15 mouse cellular contexts compared by ENCODE assay signal in the genomic region with DNA sequence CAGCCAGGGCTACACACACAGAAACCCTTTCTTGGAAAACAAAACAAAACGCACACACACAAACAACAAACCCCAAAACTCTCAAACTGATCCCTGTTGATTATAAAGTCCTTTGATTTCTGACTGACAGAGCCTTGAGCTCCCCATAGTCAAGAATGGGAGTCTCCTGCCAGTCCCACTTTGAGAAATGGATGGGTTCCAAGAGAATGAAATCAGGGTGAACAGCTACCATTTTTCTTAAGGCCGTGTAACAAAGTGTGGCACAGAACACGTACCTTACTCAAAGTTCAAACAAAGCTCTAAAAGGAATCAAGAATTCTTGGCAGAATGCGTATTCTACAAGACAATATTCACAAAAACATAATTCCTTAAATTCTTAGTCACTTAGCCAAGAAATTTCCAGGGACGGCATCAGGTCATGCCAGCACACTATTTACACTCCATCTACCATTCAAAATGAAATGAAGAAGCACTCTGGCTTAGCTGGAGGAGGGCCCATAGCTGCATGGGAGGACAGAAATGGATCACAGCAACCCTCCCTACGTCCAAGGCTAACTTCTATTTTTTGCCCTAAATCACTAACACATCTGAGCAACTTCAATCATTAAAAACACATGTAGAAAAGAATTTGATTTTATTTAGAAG. TPM values are rescaled to one million over a fixed set of nuclear protein-coding genes. Genes with fewer than 3 reads are reported as not detected.
A peak's percentile ranks its signal among the peaks of the same experiment; 100 is the strongest.
DNase-seq lines count a peak whose midpoint lies in the region; ATAC-seq and TF ChIP-seq lines count a peak whose summit lies in the region.
"Had no signal": no experiment of that assay in that cellular context is flagged by ENCODE, and none has a peak within 500 bp of the region (broad histone marks: within the 10 kb centered on the region; RNA-seq: fewer than 3 reads in every experiment).

No protein-coding gene starts in this region.

- no peak overlapping the region for H3K4me3 ChIP-seq in forebrain, embryonic 14.5 days (ENCODE audit: low read depth, low read length)
- no peak overlapping the region for H3K4me3 ChIP-seq in forebrain, embryonic 15.5 days
- no peak overlapping the region for H3K4me3 ChIP-seq in kidney, embryonic 16.5 days (ENCODE audit: low read length)
- peak overlapping the region in 1 of 3 experiments; percentile 78 for H3K4me3 ChIP-seq in CH12.LX (replicated peaks in 1 of 3; ENCODE audit: low read depth in 2 of 3, low read length in 2 of 3, poor library complexity in 1 of 3)
- no peak overlapping the region for H3K4me3 ChIP-seq in intestine, embryonic 15.5 days (replicated peaks)
- H3K4me3 ChIP-seq: liver, embryonic 12.5 days had no signal

- H3K9ac ChIP-seq in forebrain, embryonic 14.5 days (ENCODE audit: low read length): no peak overlapping the region
- no peak overlapping the region for H3K9ac ChIP-seq in forebrain, embryonic 15.5 days (replicated peaks)
- H3K9ac ChIP-seq in kidney, embryonic 16.5 days (replicated peaks; ENCODE audit: low read length): no peak overlapping the region
- H3K9ac ChIP-seq in CH12.LX (ENCODE audit: insufficient read depth, low read depth): peak overlapping the region; percentile 16; the same call in 1 of the 2 replicates
- no peak overlapping the region for H3K9ac ChIP-seq in intestine, embryonic 15.5 days
- H3K9ac ChIP-seq: liver, embryonic 12.5 days had no signal

- H3K4me1 ChIP-seq in forebrain, embryonic 14.5 days (ENCODE audit: control insufficient read depth, insufficient read depth, low read length): no peaks in the 10 kb centered on the region; the same call in 1 of the 2 replicates
- H3K4me1 ChIP-seq in forebrain, embryonic 15.5 days: peaks cover 9% of the 10 kb centered on the region
- H3K4me1 ChIP-seq in kidney, embryonic 16.5 days (ENCODE audit: insufficient read depth, low read length): peaks cover 32% of the 10 kb centered on the region
- H3K4me1 ChIP-seq in CH12.LX (ENCODE audit: control insufficient read depth in 1 of 2, insufficient read depth in 2 of 2): peaks cover 3 to 61% of the 10 kb centered on the region in 2 experiments; a peak in 2 of 4 replicates
- H3K4me1 ChIP-seq in intestine, embryonic 15.5 days (replicated peaks): peaks cover 5% of the 10 kb centered on the region
- H3K4me1 ChIP-seq: liver, embryonic 12.5 days had no signal

- H3K9me3 ChIP-seq in forebrain, embryonic 14.5 days (replicated peaks; ENCODE audit: control insufficient read depth, low read length): no peaks in the 10 kb centered on the region
- no peaks in the 10 kb centered on the region for H3K9me3 ChIP-seq in forebrain, embryonic 15.5 days
- H3K9me3 ChIP-seq in kidney, embryonic 16.5 days (ENCODE audit: low read length): 0 out of 2 replicates have a peak, but pooled peaks cover 4% of the 10 kb centered on the region
- H3K9me3 ChIP-seq in CH12.LX (replicated peaks; ENCODE audit: low read length): no peaks in the 10 kb centered on the region
- H3K9me3 ChIP-seq in intestine, embryonic 15.5 days: no peaks in the 10 kb centered on the region
- H3K9me3 ChIP-seq: liver, embryonic 12.5 days had no signal

- peak; percentile 46 for DNase-seq in forebrain, embryonic 14.5 days (ENCODE audit: low spot score)
- no peak for DNase-seq in kidney, postnatal 25 days
- no peak for DNase-seq in CH12.LX (ENCODE audit: extremely low read depth)
- no peak for DNase-seq in embryo, embryonic 10 days (ENCODE audit: low spot score)
- no peak for DNase-seq in urinary bladder, postnatal 14 days (ENCODE audit: low spot score)
- DNase-seq: cerebellum, adult 8-10 months; kidney, postnatal 4 days; right cerebral cortex, postnatal 14 days; thymus, postnatal 14 days had no signal

- H3K36me3 ChIP-seq in forebrain, embryonic 14.5 days (ENCODE audit: control insufficient read depth, insufficient read depth, low read length): 0 out of 2 replicates have a peak, but pooled peaks cover 3% of the 10 kb centered on the region
- no peaks in the 10 kb centered on the region for H3K36me3 ChIP-seq in forebrain, embryonic 15.5 days
- peaks cover 17% of the 10 kb centered on the region for H3K36me3 ChIP-seq in kidney, embryonic 16.5 days (ENCODE audit: insufficient read depth, low read length)
- H3K36me3 ChIP-seq in CH12.LX (replicated peaks in 1 of 2; ENCODE audit: control insufficient read depth in 1 of 2, insufficient read depth in 1 of 2, low read length in 1 of 2): peaks cover 6 to 43% of the 10 kb centered on the region in 2 experiments
- H3K36me3 ChIP-seq in intestine, embryonic 15.5 days: no peaks in the 10 kb centered on the region
- H3K36me3 ChIP-seq: liver, embryonic 12.5 days had no signal

- TF ChIP-seq EP300 in CH12.LX (IDR thresholded peaks at IDR 0.05; ENCODE audit: low read length): no peak

- TF ChIP-seq POLR2A in CH12.LX (IDR thresholded peaks at IDR 0.05; ENCODE audit: low read depth, low read length): no peak

- H3K4me2 ChIP-seq in forebrain, embryonic 14.5 days (ENCODE audit: low read length): peak overlapping the region; percentile 93
- no peak overlapping the region; the same call in 1 of the 2 replicates for H3K4me2 ChIP-seq in forebrain, embryonic 15.5 days (replicated peaks)
- H3K4me2 ChIP-seq in kidney, embryonic 16.5 days (replicated peaks; ENCODE audit: low read depth, low read length): peak overlapping the region; percentile 77
- H3K4me2 ChIP-seq in CH12.LX (ENCODE audit: insufficient read depth, low read depth, poor library complexity, severe bottlenecking): peak overlapping the region; percentile 77
- peak overlapping the region; percentile 90 for H3K4me2 ChIP-seq in intestine, embryonic 15.5 days (replicated peaks)
- H3K4me2 ChIP-seq: liver, embryonic 12.5 days had no signal

- dilution Hi-C loops in CH12.LX (cut with MboI; ENCODE audit: extremely low pct_ligation_motif_present, extremely low pct_unique_long_range_greater_than_20kb, low sequenced_read_pairs): no loop called here

- H3K27ac ChIP-seq in forebrain, embryonic 14.5 days (ENCODE audit: low read depth, low read length): no peak overlapping the region
- no peak overlapping the region for H3K27ac ChIP-seq in forebrain, embryonic 15.5 days (replicated peaks)
- no peak overlapping the region for H3K27ac ChIP-seq in kidney, embryonic 16.5 days (ENCODE audit: low read length)
- H3K27ac ChIP-seq in CH12.LX (ENCODE audit: insufficient read depth, low read depth): no peak overlapping the region
- no peak overlapping the region for H3K27ac ChIP-seq in intestine, embryonic 15.5 days
- H3K27ac ChIP-seq: liver, embryonic 12.5 days had no signal

- no peaks in the 10 kb centered on the region for H3K27me3 ChIP-seq in forebrain, embryonic 14.5 days (replicated peaks; ENCODE audit: control insufficient read depth, insufficient read depth, low read length)
- no peaks in the 10 kb centered on the region for H3K27me3 ChIP-seq in forebrain, embryonic 15.5 days
- no peaks in the 10 kb centered on the region for H3K27me3 ChIP-seq in kidney, embryonic 16.5 days (ENCODE audit: insufficient read depth, low read length)
- H3K27me3 ChIP-seq in CH12.LX (replicated peaks): no peaks in the 10 kb centered on the region
- H3K27me3 ChIP-seq in intestine, embryonic 15.5 days (replicated peaks): no peaks in the 10 kb centered on the region

- TF ChIP-seq CTCF in CH12.LX (conservative IDR thresholded peaks at IDR 0.05 in 1 of 2, IDR thresholded peaks at IDR 0.05 in 1 of 2; ENCODE audit: low read depth in 2 of 2, low read length in 2 of 2): no peak

- 54% methylated on average over 6 of the region's 6 CpGs for WGBS in forebrain, embryonic 14.5 days
- WGBS in forebrain, embryonic 15.5 days: 52% methylated on average over 6 of the region's 6 CpGs
- WGBS in kidney, embryonic 16.5 days: 76% methylated on average over 6 of the region's 6 CpGs
- 60% methylated on average over 6 of the region's 6 CpGs for WGBS in intestine, embryonic 15.5 days

- ATAC-seq in forebrain, embryonic 14.5 days: no peak
- no peak for ATAC-seq in forebrain, embryonic 15.5 days (replicated peaks)
- no peak for ATAC-seq in kidney, embryonic 16.5 days (ENCODE audit: low FRiP score, low TSS enrichment)
- ATAC-seq in intestine, embryonic 15.5 days: no peak
- ATAC-seq: activated CD4-positive, CD25-positive, alpha-beta regulatory T cell, adult 4 months; liver, embryonic 12.5 days had no signal

- TF ChIP-seq RAD21 in CH12.LX (IDR thresholded peaks at IDR 0.05; ENCODE audit: low read depth, low read length): no peak

- in situ Hi-C loops in CH12.LX (cut with MboI; ENCODE audit: low pct_ligation_motif_present, low pct_unique_long_range_greater_than_20kb, low sequenced_read_pairs): no loop called here

- peaks cover 64% of the 10 kb centered on the region for H3K79me2 ChIP-seq in CH12.LX (replicated peaks; ENCODE audit: control insufficient read depth, extremely low read depth, insufficient read depth, poor library complexity, severe bottlenecking)

TF ChIP-seq in CH12.LX, 34 proteins besides CTCF, POLR2A, EP300 and RAD21 (continues in another document):
- TF ChIP-seq USF2 (conservative IDR thresholded peaks at IDR 0.05; ENCODE audit: low read depth, low read length) (no peak), MAZ (IDR thresholded peaks at IDR 0.05; ENCODE audit: low read depth, low read length) (no peak), ETS1 (conservative IDR thresholded peaks at IDR 0.05; ENCODE audit: low read depth, low read length) (no peak), JUN (IDR thresholded peaks at IDR 0.05; ENCODE audit: insufficient read depth, low read depth, low read length) (no peak), SMC3 (IDR thresholded peaks at IDR 0.05; ENCODE audit: low read depth, low read length) (no peak), PAX5 (IDR thresholded peaks at IDR 0.05; ENCODE audit: low read length) (no peak), ZC3H11A (IDR thresholded peaks at IDR 0.05; ENCODE audit: low read depth, low read length) (no peak), ZNF384 (IDR thresholded peaks at IDR 0.05; ENCODE audit: low read depth, low read length) (no peak), USF1 (IDR thresholded peaks at IDR 0.05; ENCODE audit: low read depth, low read length) (no peak), HCFC1 (IDR thresholded peaks at IDR 0.05; ENCODE audit: low read depth, low read length) (no peak), RCOR1 (conservative IDR thresholded peaks at IDR 0.05; ENCODE audit: low read depth, low read length) (no peak), JUND (conservative IDR thresholded peaks at IDR 0.05; ENCODE audit: low read depth, low read length) (no peak), ELF1 (IDR thresholded peaks at IDR 0.05; ENCODE audit: low read depth, low read length) (no peak), E2F4 (IDR thresholded peaks at IDR 0.05; ENCODE audit: insufficient replicate concordance, low read depth, low read length) (no peak)

RNA-seq across cellular contexts. Expression of a gene that starts 3.3 kb away (rescaled TPM):
- 12.7 and 12.8 TPM in 2 replicates for polyA plus RNA-seq in forebrain, embryonic 14.5 days (2014; fragmentation: Nextera tagmentation; extraction: Ambion mirVana)
- polyA plus RNA-seq in forebrain, embryonic 15.5 days (2015; fragmentation: Nextera tagmentation; extraction: Ambion mirVana): 10.7 TPM in 2 replicates
- 17.9 and 20.5 TPM in 2 replicates for polyA plus RNA-seq in kidney, embryonic 16.5 days (2015; fragmentation: Nextera tagmentation; extraction: Ambion mirVana)
- total RNA-seq in CH12.LX (2012; rRNA removed): 8.3 and 12.8 TPM in 2 replicates
- 14.8 and 16.2 TPM in 2 replicates for total RNA-seq in CH12.LX (2014; rRNA removed)
- 13.3 and 13.5 TPM in 2 replicates for polyA plus RNA-seq in CH12.LX (2012; ENCODE audit: insufficient read length, low read depth)
- polyA plus RNA-seq in intestine, embryonic 15.5 days (2015; fragmentation: Nextera tagmentation; extraction: Ambion mirVana): 15.1 and 16.3 TPM in 2 replicates
- total RNA-seq: monocyte, adult 5-6 weeks had no signal
